Mouse (Mus musculus) myocyte (in vitro differentiated cells): ENCODE results near the gene Obp2b.

Experiments
- E2F4 ChIP-seq: IDR thresholded peaks from one replicate; pipeline ENCODE4 v1.6.1; 2011; ENCODE audit warnings: mild to moderate bottlenecking, control low read depth, moderate library complexity; ENCODE audit not compliant: insufficient read depth
- MAX ChIP-seq: IDR thresholded peaks from one replicate; pipeline ENCODE4 v1.6.1; 2011; ENCODE audit warnings: low read depth, mild to moderate bottlenecking, control low read depth
- MYOD1 ChIP-seq, 3 experiments: IDR thresholded peaks; one replicate each; pipeline ENCODE4 v1.6.1; 2011; ENCODE audit warnings: control low read depth in 2 of 3, low read depth in 2 of 3, mild to moderate bottlenecking in 2 of 3, moderate library complexity in 1 of 3; ENCODE audit not compliant: insufficient read length in 2 of 3, control insufficient read depth in 1 of 3
- POLR2A ChIP-seq: IDR thresholded peaks from one replicate; pipeline ENCODE4 v1.6.1; 2011; ENCODE audit warnings: low read depth, mild to moderate bottlenecking, control low read depth, moderate library complexity; ENCODE audit not compliant: insufficient read length
- USF1 ChIP-seq: IDR thresholded peaks from one replicate; pipeline ENCODE4 v1.6.1; 2011; ENCODE audit warnings: low read depth, mild to moderate bottlenecking, control low read depth, moderate library complexity

GRCm38 (mm10) chr2:25754201-25754600 lies 17.4 kb downstream of the Obp2b start:
- TF ChIP-seq E2F4, result no peak
- TF ChIP-seq POLR2A, result no peak
- no peak for TF ChIP-seq MAX
- no peak for TF ChIP-seq MYOD1 (IDR thresholded peaks at IDR 0.05; ENCODE audit: control insufficient read depth in 1 of 3, insufficient read length in 2 of 3, low read depth in 2 of 3)
- TF ChIP-seq USF1, result no peak
